Mouse (Mus musculus): ENCODE measurements around the gene Gfm2. TPM values are rescaled to one million over a fixed set of nuclear protein-coding genes. Genes with fewer than 3 reads are reported as not detected.

The Gfm2 gene
- 10 to 100 TPM; 15.2 to 16.2 TPM for total RNA-seq (2023)

DNA sequence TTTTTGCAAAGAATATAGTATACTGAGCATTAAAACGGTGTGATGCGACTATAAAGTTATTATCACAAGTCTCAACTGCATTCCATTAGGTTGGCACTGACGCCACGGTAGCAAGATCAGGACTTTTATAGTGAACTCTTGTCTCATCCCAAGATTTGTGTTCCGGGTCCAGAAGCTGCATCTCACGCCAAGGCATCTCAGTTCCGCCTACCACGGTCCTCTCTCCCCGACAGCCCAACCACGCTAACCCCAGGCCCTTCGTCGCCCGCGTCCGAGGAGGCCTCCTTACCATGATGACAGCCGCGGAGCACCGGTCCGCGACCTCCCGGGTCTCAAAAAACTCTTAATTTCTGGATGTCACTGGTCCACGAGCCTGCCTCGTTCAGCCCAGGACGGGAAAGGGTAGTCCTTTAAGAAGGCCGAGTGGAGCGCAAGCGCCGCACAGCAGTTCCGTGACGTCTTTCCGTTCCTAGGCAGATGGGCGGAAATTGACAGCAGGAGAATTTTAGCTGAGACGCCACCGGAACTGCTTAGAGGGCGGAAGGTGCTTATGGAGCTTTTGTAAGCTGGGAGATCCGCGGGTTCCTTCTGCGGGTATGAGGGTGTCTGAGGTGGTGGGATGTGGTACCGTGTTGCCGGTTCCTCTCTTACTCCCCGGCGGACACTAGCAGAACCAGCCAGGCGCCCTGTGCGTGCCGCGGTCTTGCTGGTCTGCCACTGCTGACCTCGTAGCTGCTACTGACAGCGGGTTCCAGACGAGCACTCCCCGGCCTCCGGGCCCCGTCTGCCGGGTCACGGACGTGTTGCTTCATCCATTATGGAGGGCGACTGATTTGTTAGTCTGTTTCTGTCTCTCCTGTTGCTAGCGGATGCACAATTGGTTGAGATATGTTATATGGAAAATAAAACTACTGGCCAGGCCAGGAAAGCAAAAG is at the start of gene Gfm2, which contains the start of gene Nsa2:
Gene Gfm2, plus strand, starts transcription at position 472 of the 935 bp plus-strand sequence.
Gene Nsa2, minus strand, starts transcription at position 472 of the 935 bp plus-strand sequence.

GRCm38 (mm10) chr13:97099187-97099852 is 38.4 kb upstream of the Gfm2 start, which contains the start of gene Gm6169:
Gene Gm6169, minus strand, starts transcription at chr13:97099237.

DNA sequence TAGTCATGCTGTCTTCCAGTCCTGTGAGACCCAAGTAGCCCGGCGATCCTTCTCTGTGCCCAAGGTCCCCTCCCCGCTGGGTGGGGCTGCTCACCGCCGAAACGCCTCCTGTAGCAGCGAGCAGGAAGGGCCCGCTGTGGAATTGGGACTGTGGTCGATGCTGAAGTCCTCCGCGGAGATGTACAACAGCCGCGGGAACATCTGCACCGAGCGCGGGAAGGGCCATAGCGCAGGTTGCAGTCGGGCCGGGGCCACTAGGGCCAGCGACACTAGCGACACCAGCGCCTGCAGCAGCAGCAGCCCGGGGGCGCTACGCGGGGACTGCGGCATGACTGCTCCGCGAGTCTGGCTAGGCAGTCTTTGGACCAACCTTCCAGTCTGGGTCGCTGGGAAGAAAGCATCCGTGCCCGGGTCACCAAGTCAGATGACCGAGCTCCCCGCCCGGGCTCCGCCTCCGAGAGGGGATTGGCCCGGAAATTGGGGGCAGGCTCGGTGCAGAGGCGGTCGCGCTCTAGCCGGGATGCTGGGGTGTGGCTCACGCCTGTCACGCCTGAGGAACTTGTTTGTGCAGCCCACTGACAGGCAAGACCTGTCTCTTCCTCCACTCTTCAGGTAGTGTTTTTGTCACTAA is 60.3 kb downstream of the Gfm2 start, which contains the start of gene Hexb:
Gene Hexb, minus strand, starts transcription at position 426 of the 631 bp plus-strand sequence.

Other genes starting within 250 kb of the Gfm2 start
- not detected for gene Gcnt4, start 213.2 kb upstream of the Gfm2 start, total RNA-seq (2023)
- not detected for gene 1700029F12Rik, start 103.6 kb upstream of the Gfm2 start, total RNA-seq (2023)
- under 1 TPM in 1 of 2 experiments, not detected in 1; 0.11 TPM for gene Fam169a, start 70.7 kb upstream of the Gfm2 start, total RNA-seq (2023)
- 100 to 1,000 TPM in 1 of 2 experiments, 1 to 10 TPM in 1; 3.5 to 132 TPM for gene Gm6169, start 38.7 kb upstream of the Gfm2 start, total RNA-seq (2023)
- 10 to 100 TPM; 52.6 to 59.1 TPM for gene Nsa2, start within 50 bp of the Gfm2 start, total RNA-seq (2023)
- 10 to 100 TPM; 58.6 to 61.4 TPM for gene Hexb, start 60.4 kb downstream of the Gfm2 start, total RNA-seq (2023)
- 1 to 10 TPM; 2.0 to 2.1 TPM for gene Enc1, start 103.2 kb downstream of the Gfm2 start, total RNA-seq (2023)

Measured in neutrophil, adult 83 days (primary cell).